Mouse (Mus musculus) spleen, postnatal 14 days (tissue): Measurements from ENCODE around the gene Dlgap4.

Experiments used
- DNase-seq, 2 experiments: peaks; one replicate each; pipeline ENCODE4 v3.0.0; 2021 to 2022; ENCODE audit warnings: low spot score in 2 of 2

The Dlgap4 gene

DNA sequence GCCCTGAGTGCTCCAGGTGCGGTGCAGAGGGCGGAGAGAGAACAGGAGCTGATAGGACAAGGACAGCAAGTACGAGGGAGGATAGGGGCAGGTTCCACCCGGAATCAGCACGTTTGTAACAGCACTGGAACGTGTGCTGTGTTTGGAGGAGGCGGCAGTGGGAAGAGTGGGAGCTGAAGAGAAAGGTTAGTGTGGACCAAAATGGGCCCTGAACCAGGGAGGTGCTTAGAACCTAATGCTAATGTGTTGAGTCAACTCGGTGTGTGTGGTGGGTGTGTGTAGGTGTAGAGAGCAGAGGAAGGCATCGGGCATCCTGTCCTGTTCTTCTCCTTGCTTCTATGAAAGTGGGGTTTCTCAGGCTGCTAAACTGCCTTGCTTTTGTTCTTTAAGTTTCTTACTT lies 127.8 kb downstream of the Dlgap4 start:
- DNase-seq = no peak

DNA sequence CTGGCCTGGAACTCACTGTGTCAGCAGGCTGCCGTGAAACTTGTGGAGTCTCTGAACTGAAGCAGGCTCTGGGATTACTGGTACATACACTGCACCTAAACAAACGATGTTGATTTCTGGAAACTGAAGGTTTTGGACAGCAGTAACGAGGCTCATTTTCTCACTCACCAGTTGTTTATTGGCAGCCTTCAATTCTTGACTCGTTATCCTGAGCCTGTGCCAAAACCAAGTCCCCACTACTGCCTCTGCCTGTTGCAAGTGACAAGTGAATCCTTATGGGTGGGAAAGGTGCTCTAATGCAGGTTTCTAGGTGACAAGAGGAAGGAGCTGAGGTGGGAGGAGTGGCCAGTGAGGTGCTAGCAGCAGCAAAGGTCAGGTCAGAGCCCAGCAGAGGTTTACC lies 128.5 kb downstream of the Dlgap4 start:
- DNase-seq = no peak

DNA sequence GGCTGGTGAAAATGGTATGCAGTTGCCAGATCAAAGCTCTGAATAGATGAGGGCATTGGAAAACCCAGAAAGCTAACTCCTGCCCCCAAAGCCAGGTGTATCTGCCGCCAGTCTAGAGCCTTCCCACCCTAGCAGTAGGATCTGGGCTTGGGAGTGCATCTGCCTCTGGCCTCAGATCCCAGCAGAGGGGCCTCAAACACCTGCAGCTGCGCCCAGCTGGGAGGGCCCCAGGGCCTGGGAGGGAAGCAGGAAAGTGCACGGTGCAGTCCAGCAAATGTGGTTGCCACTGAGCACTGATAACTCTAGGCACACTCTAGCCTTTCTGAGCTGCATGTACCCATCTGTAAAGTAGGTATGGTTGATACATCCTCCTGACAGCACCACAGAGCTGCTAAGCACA lies 129.7 kb downstream of the Dlgap4 start:
- DNase-seq = no peak

DNA sequence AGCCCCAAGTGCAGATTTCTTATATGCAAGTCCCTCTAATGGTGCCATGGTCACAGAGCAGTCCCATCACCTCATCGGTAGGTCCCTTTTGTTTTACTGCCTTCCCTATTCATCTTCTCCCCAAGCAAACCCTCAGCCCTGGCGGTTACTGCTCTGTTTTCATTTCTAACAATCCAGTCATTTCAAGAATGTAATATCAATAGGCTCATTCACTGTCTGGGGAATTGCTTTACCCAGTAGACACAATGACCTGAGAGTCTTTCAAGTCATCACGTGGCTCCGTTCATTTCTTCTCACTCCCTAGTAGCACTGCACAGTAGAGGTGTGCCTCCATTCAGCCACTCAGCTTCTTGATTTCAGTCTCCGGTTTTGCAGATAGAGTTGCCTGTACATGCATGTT lies 130.9 kb downstream of the Dlgap4 start:
- no peak for DNase-seq

DNA sequence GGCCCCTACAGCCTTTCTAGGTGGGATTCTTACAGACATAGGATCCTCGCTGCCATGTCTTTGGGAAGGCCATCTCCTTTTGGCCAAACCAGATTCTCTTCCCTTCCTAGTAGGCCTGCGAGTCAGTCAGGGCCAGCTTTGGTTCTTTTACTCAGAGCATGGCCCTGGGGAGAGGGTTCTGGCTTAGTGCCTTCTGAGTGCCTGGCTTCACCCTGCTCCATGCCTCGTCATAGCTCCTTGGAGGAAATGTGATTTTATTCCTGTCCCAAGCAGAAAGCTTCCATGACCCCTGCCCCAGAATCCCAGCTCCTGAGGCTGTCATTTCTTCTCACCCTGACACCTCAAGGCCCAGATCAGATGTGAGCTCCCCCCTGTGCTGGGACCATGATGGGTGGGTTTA lies 133.8 kb downstream of the Dlgap4 start:
- DNase-seq = no peak

DNA sequence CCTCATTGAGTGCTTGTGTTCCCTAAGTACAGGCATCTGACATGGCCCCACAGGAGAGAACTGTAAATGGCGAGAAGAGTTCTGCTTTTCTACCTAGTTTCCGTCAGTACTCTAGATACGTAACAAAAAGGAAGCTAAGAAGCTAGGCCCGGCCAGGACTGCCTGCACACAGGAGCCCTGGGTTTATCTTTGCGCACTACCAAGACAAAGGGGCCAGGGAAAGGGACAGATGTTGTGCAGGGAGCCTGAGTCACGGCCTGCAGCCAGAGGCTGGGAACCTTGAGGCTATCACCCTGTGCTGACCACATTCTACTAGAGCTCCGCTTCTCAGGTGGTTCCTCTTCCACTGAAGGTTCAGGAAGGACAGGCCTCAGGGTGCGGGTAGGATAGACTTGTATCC lies 136.2 kb downstream of the Dlgap4 start:
- no peak for DNase-seq

DNA sequence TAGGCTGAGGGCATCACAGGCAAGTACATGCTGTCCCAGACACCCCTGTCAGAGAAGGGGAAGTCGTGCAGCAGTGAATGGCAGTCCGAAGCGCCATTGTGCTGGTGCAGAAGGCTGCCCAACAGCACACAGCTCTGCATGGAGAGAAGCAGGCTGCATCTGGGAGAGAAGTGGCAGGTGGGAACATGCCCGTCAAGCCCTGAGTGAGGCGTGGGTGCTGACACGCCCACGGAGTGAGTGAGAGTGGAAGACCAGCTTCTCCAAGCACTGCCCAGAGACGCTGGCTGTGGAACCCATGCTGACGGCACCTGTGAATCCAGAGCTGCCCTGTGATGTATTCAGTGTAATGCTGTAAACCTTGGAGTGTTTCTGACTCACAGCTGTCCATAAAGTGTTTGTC lies 143.4 kb downstream of the Dlgap4 start:
- DNase-seq = no peak

DNA sequence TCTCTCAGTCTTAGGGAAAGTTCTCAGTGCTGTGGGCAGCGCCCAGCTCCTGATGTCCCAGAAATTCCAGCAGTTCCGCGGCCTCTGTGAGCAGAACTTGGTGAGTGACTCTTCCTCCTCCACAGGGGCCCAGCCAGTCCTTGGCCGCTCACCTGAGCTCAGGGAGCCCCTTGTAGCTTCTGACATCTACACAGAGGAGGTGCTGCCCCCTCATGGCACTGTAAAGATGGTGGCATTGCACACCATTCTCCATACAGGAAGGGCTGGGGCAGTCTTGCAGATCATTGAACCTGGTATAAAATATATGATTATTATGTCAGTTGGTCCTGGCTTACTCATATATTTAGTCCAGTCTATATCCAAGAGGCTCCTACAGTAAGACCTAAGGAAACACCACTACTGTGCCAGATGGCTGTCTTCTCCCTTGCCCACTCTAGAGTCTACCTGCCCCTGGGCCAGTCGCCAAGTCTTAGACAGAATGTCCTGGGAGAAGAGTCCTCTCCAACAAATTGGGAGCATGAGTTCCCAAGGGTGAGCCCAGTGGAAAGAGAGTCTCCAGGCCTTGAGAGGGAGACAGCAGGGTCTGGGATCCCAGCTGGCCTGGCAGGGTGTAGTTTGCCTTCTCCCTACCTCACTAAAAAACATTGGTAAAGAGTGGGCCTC lies 147.5 kb downstream of the Dlgap4 start:
- DNase-seq = no peak

DNA sequence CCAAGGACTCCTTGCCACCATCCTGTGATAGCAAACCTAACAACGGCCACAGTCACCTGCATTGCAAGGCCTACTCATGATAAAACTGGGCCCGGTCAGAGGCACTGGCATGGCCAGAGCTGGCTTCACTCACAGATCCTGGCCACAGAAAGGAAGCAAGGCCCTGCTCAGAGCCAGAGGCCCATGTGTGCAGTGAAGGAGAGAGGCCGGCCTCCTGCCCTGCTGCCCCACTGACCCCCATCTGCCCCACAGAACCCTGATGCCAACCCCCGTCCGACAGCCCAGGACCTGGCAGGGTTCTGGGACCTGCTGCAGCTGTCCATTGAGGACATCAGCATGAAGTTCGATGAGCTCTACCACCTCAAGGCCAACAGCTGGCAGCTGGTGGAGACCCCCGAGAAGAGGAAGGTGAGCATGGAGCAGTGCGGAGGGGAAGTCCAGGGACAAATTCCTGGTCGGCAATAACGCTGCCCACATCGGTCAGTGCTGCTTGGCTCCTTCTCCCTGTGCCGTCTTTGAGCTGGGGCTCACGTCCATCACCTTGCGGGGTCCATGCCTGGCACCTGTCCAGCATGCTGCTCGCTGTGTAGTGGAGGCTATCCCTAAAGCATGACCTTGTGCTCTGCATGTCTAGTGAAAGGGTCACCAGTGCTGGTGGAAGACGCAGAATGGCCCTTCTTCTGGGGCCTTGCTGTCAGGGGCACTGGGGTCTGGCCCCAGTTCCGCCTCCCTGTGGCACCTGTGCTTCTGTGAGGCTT lies 148.2 kb downstream of the Dlgap4 start:
- no peak for DNase-seq

DNA sequence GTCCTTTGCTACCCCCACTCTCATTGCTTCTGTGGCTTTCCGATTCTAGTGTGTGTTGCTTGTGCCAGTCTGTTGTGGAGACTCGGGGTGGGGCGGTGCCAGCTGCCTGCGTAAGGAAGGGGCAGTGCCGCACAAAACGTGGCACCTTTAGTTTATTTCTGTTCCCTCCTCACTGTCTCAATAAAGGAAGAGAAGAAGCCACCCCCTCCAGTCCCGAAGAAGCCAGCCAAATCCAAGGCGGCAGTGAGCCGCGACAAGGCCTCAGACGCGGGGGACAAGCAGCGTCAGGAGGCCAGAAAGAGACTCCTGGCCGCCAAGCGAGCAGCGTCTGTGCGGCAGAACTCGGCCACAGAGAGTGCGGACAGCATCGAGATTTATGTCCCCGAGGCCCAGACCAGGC lies 149.0 kb downstream of the Dlgap4 start:
- no peak for DNase-seq

DNA sequence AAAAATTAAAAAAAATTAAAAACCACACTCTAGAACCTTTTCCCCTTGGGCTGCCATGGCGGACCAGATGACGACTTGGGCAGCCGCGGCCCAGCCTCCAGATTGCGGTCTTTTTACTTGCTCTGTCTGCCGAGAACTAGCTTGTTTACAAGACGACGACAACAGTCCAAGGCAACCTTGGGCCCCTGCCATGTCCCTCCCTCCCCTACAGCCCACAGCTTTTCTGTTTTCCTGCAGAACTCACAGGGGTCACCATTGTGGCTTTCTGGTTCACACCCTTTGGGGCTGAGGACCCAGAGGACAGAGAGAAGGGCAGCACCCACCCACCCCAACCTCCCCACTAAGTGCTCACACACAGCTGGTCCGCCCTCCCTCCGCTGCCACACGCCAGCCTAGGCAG lies 149.6 kb downstream of the Dlgap4 start:
- DNase-seq = no peak

DNA sequence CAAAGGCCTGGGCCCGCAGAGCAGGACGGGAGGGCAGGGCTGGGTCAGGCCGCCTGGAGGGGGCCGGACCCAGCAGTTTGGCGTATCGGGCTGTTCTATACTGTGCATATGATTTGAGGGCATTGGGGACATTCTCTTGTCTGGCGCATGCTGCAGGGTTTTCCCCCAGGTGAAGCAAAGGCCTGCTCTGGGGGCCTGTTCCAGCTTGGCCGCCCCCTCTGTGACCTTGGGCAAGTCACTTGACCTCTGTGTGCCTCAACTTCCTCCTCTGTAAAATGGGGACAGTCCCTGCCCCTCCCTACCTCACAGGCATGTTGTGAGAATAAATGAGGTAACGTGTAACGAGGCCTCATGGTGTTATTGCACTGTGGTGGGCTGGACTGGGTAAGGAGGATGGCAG lies 150.5 kb downstream of the Dlgap4 start:
- no peak for DNase-seq

DNA sequence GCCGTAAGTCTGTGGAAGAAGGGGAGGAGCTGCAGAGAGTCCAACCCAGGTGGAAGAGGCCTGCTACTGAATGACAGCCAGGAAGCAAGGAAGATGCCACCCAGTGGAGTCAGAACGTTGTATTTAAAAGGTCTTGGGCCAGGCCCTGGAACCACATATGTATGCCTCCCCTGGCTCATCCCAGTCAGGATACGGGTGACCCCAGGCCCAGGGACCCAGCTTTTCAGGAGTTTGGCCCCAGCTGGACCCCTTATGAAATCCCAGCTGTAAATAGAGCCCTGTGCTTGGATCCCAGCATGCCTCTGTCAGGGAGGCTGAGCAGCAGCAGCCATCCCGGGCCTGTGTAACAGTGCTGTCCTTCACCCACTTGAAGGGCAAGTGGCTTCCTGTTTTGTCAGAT lies 151.2 kb downstream of the Dlgap4 start:
- DNase-seq = no peak

DNA sequence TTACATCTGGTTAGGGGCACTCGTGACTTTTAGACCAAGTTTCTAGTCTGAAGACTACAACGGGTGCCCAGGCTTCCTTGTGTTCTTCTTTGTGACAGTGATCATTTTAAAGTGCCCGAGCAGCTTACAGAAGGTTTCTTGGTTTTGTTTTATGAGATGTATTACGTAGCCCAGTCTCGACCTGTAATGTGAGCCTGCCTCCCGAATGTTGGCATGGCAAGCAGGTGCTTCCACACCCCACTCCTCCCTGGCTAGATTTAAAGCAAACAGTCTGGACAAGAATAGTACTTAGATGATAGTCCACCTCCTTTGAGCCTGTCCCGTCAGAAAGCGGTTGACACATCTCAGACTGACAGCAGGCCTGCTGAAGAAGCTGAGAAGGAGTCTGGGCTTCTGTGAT lies 152.1 kb downstream of the Dlgap4 start:
- no peak for DNase-seq

DNA sequence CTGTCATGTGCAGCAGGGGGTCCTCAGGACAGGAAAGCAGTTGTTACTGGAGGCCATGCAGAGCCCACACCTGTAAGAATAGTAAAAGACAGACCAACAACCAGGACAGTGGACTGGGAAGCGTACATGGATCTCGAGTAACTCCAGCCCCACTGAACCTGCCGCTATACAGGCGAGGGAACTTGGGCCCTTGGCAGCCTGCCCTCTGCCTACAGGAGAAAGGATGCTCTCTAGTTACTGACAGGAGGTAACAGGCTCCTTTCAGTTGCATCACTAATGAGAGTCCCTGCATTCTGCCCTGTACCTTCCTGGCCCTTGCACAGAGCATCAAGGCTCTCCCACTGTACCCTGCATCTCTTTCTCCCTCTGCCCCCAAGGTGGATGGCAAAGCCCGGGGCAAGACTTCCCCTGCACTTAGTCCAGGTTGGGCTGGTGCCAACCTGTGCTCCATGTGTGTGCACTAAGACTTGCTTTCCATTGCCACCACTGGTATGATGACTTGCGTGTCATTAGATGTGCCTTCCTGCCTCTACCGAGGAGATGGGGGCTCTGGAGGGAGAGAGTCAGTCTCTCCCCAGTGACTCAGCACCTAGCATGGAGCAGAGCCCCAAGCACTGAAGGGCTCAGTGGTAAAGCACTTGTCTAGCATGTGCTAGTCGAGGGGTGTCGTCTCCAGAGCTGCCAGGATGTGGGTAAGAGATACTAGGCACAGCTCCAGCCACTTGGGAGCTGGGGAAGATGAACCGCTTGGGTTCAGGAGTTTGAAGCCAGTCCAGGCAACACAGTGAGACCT lies 152.9 kb downstream of the Dlgap4 start:
- DNase-seq = no peak

DNA sequence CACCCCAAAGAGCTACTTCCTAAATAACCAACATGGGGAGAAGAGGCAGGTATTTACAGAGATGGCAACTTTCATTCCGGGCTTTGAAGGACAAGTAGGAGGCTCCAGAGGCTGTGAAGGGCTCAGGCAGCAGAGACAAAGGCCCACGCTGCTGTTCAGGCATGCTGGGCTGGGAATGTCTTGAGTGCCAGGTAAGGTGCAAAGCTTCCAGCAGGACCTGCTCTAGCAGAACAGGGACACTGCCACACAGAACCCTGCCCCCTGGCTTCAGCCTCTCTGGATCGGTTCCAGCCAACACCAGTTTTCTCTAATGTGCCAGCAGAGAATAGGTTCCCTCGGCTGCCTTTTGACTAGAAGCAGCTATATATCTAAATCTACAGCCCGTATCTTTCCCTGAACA lies 153.6 kb downstream of the Dlgap4 start:
- no peak for DNase-seq

DNA sequence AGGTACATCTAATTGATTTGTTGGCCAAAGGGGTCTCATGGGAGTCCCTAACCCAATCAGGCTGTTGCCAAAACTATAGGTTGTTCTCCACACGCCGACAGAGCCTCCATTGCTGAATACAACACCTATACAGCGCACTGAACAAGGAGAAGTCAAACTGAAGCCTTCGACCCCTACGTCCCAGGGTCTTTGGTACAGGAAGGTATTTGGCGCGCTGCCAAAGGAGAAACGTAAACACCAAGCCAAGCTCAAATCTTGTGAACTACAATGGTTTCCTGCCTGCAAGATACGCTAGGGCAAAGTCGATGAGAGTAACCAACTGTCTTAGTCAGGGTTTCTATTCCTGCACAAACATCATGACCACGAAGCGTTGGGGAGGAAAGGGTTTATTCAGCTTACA lies 155.8 kb downstream of the Dlgap4 start:
- DNase-seq = no peak

DNA sequence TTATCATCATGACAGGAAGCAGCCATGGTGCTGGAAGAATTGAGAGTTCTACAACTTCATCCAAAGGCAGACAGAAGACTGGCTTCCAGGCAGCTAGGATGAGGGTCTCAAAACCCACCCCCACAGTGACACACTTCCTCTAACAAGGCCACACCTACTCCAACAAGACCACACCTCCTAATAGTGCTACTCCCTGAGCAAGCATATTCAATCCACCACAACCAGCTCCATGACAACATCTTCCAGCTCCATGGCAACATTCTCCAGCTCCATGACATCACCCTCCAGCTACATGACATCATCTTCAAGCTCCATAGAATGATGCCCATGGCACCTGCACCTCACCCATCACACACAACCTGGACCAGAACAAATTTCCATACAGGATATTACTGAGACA lies 160.0 kb downstream of the Dlgap4 start:
- no peak for DNase-seq

DNA sequence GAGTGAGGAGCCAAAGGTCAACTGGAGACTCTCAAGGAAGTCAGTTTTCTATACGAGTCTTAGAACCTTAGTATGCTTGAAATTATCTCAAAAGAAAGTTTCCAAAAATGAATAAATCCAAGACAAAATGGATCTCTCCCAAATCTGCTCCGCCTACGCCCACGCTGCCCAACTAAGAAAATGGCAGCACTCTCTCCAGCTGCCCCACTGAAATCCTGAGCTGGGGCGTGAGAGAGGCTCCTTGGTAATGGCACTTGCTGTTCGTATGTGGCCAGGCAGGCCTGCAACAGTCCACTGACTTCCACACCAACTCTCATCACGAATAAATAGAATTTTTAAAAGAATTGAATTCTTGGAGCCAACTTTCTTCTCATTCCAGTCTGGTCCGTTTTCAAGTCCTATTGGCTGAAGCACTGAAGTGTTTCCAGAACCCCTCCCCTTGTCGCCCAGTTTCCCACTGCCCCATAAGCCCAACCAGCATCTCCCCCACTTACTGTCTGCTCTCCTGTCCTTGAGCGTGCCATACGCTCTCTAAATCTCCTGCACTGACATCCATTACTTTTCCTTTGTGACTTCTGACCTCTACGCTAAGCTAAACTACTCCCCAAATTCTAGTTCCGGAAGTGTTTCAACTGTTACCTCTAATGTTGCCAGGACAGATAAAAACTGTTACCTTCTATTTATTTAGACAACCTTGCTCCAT lies 160.7 kb downstream of the Dlgap4 start:
- no peak for DNase-seq

DNA sequence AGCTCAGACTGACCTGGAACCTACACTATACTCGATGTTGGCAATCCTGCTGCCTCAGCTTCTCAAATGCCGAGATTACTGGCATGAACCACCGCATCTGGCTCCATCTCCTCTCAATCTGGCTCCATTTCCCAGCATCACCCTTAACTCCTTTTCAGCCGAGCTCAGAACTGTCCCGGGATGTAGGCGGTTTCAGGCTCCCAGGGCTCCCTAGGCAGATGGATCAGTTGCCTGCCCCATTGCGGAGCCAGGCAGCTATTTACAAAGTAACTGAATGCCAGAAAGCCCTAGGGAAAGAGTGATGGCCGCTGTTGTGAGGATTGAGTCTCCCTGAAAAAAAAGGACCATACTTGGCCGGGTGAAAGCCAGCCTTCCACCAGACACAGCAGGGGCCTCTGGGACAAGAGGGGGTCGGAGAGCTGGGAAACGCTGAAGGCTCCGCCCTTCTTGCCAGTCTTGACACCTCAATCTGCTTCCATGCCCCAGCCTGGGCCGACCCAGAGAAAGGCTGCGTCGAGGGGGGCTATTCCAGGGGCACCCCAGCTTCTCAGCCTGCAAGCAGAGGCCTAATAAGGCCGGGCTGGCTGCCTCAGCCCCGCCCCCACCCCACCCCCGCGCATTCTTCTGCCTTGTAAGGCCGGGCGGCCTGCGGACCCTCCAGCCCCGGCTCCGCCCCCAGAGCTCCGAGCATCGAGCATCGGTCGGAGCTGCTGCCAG lies 161.4 kb downstream of the Dlgap4 start, which contains the start of gene Myl9:
Gene Myl9 (plus strand): TSS at position 683 of the 717 bp plus-strand sequence.
- DNase-seq = no peak
